Mouse (Mus musculus): ENCODE data around the gene Nr1h3. TPM values are rescaled to one million over a fixed set of nuclear protein-coding genes. Genes with fewer than 3 reads are reported as not detected.

Nr1h3 gene
- 4.3 and 5.1 TPM in 2 replicates for polyA plus RNA-seq (2015; fragmentation: Nextera tagmentation; extraction: Ambion mirVana)

DNA sequence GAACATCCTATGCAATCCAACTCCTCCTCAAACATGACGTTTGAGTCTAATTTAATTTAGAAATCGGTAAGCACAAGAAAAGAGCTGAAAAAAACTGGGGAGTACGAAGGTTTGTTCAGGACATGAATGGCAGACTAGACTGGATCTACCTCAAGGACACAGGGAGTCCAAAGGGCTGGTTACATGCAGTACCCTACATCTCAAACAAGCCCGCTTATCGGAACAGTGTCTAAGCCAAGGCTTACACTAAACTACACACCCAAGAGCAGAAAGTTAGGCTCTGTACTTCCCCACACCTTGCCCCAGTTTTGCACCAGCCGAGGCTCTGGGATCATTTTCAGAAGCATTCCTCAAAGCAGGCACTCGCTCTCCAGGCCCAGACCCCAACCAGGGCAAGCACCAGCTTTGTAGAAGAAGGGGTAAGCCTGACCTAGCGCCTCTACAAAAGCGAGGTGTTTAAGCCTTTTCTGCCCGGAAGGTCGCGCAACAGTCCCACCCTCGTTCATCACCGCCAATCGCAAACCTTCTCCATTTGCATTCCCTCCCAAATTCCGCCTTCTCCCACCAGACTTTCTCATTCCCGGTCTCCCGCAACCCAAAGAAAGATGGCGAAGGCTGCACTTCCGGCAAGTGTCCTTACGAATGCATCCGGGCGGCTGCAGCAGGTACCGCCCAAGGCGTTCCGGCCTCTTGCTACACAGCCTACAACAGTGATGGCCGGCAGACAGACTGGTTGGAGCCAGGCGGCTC is at the start of gene Nr1h3, which contains the start of gene Acp2:
TSS of gene Nr1h3 (minus strand) at position 613 of the 750 bp plus-strand sequence.
TSS of gene Acp2 (plus strand) at position 664 of the 750 bp plus-strand sequence.

DNA sequence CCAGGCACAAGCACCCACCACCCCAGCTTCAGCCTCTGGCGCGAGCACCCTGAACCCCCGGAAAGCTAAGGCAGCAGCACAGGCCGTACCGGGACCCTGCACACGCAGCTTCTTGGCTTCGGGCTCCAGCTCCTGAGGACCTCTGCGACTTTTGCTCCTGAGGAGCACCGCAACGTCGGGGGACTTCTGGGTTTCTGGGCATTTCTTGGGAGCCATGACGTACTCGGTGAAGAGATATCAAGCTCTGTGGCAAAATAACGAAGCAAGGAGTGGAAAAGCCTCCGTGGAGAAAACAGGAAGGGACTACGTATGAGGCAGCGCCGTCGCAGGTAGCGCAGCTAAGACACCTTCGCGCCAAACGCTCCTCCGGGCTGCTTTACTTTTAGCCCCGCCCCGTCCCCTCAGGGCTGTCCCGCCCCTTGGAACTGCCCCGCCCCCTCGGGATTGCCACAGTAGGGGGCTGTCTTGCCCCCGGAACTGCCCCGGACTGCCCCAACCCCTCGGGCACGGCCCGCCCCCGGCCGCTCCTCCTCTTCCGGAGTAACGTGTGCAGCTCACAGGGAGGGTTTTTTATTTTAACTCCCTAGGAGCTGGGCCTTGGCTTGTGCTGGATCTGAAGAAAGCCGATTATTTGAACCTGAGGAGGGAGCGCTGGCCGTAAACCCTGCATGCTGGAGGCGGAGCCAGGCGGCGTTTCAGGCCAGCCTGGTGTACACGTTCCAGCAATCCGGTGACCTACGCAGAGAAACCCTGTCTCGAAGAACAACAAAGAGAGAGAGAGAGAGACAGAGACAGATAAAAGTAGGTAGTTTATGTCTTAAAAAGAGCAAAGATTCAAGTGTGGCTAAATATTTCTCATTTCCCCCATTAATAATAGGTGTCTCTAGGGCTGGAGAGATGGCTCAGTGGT is 34.2 kb upstream of the Nr1h3 start, which contains the start of gene Ddb2:
TSS of gene Ddb2 (minus strand) at position 382 of the 910 bp plus-strand sequence.

GRCm38 (mm10) chr2:91183711-91184405 is 18.8 kb downstream of the Nr1h3 start, which contains the start of gene Madd:
Gene Madd (minus strand): TSS chr2:91183837.

Other genes with a start within 250 kb of the Nr1h3 start
- 1.6 and 2.7 TPM in 2 replicates for gene Rapsn, start 167.2 kb downstream of the Nr1h3 start, polyA plus RNA-seq (2015; fragmentation: Nextera tagmentation; extraction: Ambion mirVana)
- gene Psmc3, start 148.8 kb downstream of the Nr1h3 start, polyA plus RNA-seq (2015; fragmentation: Nextera tagmentation; extraction: Ambion mirVana) = 160 and 174 TPM in 2 replicates
- 13.6 and 16.0 TPM in 2 replicates for gene Slc39a13, start 132.4 kb downstream of the Nr1h3 start, polyA plus RNA-seq (2015; fragmentation: Nextera tagmentation; extraction: Ambion mirVana)
- 48.0 and 65.8 TPM in 2 replicates for gene Spi1, start 120.4 kb downstream of the Nr1h3 start, polyA plus RNA-seq (2015; fragmentation: Nextera tagmentation; extraction: Ambion mirVana)
- 0.08 and 0.12 TPM in 2 replicates for gene Mybpc3, start 84.7 kb downstream of the Nr1h3 start, polyA plus RNA-seq (2015; fragmentation: Nextera tagmentation; extraction: Ambion mirVana)
- gene Madd, start 19.0 kb downstream of the Nr1h3 start, polyA plus RNA-seq (2015; fragmentation: Nextera tagmentation; extraction: Ambion mirVana) = 10.1 and 10.8 TPM in 2 replicates
- 9.5 and 12.2 TPM in 2 replicates for gene Acp2, start 51 bp upstream of the Nr1h3 start, polyA plus RNA-seq (2015; fragmentation: Nextera tagmentation; extraction: Ambion mirVana)
- 6.8 and 9.1 TPM in 2 replicates for gene Ddb2, start 34.1 kb upstream of the Nr1h3 start, polyA plus RNA-seq (2015; fragmentation: Nextera tagmentation; extraction: Ambion mirVana)
- 4.3 and 5.9 TPM in 2 replicates for gene Pacsin3, start 53.1 kb upstream of the Nr1h3 start, polyA plus RNA-seq (2015; fragmentation: Nextera tagmentation; extraction: Ambion mirVana)
- gene Arfgap2, start 62.1 kb upstream of the Nr1h3 start, polyA plus RNA-seq (2015; fragmentation: Nextera tagmentation; extraction: Ambion mirVana) = 44.9 and 45.2 TPM in 2 replicates
- gene 1110051M20Rik, start 241.9 kb upstream of the Nr1h3 start, polyA plus RNA-seq (2015; fragmentation: Nextera tagmentation; extraction: Ambion mirVana) = 9.1 and 13.6 TPM in 2 replicates